Mouse (Mus musculus) yolk sac, embryonic 10.5 days (tissue): ENCODE data around the gene Lnpep.

Experiments used
- DNase-seq: peaks from one replicate; pipeline ENCODE4 v3.0.0-alpha.2; 2017; ENCODE audit warnings: low spot score

Lnpep gene

GRCm38 (mm10) chr17:17491622-17492001 lies 133.2 kb downstream of the Lnpep start:
- no peak for DNase-seq

- peak; percentile 19 for DNase-seq
These were observed 133.8 kb downstream of the Lnpep start for GRCm38 (mm10) chr17:17490820-17491621.

- no peak for DNase-seq
These were observed 139.1 kb downstream of the Lnpep start for GRCm38 (mm10) chr17:17485789-17486188.
